Mouse (Mus musculus) telencephalon, adult 2 months (tissue): ENCODE measurements around the gene Hnrnpu.
A peak's percentile ranks its signal among the peaks of the same experiment; 100 is the strongest.
"Not testable (repeated sequence)": the region's sequence is repeated elsewhere in the genome, so short reads cannot be mapped to it uniquely, and the experiment has no call there.

Experiments used
- DNase-seq: peaks from one replicate; pipeline ENCODE4 v3.0.0-alpha.2; 2011; ENCODE audit warnings: low read depth, low spot score

Gene Hnrnpu

DNA sequence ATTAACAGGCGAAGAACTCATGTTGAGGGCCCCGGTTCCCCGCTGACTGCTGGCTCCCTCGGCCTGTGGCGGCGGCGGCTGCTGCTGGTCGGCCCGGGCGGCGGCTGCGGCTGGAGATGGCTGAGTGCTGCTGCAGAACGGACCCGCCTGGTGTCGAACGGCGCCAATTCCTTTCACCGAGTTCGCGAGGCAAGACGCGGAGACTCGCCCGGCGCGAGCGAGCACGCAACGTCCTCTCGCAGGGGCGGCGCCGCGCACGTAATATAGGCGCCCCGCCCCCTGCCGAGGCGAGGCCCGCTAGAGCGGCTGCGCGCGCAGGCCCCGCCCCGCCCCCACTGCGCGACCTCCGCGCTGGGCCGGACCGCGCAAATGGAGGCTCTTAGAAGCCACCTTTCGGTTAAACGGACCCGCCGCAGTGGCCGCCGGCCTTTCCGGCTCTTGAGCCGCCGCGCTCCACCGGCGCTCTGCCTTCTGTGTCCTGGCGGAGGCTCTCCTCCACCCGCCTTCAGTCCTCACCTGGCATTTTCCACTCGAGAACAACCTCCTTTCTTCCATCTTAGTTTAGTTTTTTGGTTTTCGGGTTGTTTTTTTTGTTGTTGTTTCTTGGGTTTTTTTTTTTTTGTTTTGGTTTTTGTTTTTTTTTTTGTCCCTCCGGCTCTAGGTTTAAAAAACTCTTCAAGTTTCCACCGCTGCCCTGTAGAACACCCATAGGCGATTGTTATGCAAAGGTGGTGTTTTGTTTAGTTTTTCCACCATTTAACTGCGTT lies at the start of gene Hnrnpu:
Gene Hnrnpu, minus strand, starts transcription at position 247 of the 767 bp plus-strand sequence.
- DNase-seq: peak; percentile 85

DNA sequence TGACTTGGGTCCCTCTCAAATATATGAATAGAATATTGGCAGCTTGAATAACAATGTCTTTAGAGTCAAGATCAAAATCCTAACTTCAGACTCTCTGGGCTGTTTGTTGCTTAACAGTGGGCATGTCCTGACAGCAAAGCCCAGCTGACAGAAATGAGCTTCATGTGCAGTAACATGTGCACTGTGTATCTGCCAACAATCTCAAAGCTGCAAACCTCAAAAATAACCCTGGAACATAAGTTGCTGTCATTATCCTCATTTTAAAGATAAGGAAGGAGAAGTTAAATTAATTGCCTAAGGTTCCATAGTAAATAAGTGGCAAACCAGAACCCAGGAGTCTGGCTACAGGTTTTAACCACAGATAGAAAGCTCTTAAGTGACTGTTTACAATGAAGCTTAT lies 44.6 kb upstream of the Hnrnpu start:
- no peak for DNase-seq

DNA sequence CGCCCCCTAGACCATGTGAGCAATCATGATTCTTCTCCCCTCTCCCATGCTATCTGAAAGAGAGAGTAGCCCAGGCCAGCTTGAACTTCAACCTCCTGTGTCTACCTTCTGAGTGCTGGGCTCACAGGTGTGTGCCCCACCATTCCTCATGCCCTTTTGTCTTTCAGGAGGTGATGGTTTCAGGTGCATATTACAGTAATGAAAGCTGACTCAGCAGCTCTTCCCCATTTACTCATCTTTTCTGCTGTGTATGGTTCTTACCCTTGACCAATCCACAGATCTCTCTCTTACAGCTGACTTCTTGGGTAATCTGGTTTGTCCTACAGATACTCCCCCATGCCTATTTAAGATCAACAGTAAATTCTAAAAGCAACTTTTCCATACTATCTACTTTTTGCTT lies 41.6 kb upstream of the Hnrnpu start:
- DNase-seq: no peak

DNA sequence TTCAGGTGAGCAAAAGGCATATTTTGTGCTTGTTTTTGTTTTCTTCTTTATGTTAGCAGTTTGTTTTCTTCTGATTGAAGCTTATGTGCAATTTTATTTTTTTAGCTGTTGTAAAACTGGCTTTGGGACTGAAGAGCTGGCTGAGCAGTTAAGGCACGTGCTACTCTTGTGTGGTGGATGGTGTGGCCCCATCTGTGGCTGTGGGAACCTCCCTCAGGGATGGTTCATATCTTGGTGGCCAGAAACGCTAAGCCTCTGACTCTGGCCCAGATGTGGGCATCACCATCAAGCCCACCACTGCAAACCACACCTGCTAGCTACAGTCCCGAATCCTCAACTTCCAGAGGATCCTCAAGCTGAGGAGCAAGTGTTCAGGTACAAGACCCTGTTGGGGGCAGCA lies 40.5 kb upstream of the Hnrnpu start:
- DNase-seq: no peak

DNA sequence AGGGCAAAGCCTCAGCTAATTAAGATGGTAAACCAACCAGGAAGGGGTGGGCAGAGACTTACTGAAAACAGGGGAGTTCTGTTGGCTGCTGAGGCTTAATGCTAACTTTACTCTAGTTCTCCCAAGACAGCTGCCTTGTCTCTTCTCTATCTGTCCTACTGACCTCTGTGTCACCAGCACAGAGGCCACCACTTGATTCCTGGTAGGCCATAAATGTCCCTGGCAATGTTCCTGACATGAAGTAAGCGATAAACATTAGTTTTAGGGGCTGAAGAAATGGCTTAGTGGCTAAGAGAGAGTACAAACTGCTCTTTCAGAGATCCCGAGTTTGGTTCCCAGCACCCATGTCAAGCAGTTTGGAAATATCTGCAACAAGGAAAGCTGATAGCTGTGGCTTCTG lies 39.3 kb upstream of the Hnrnpu start:
- DNase-seq: no peak

DNA sequence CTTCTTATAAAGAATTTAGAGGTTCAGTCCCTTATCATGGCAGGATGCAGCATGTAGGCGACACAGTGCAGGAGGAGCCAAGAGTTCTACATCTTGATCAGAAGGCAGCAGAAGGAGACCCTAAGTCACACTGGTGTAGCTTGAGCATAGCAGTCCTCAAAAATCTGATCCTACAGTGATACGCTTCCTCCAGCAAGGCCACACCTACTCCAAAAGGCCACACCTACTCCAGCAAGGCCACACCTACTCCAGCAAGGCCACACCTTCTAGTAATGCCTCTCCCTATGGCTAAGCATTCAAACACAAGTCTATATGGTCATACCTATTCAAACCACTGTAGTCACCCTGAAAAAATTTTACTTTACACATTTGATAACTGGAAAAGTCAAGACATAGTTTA lies 38.5 kb upstream of the Hnrnpu start:
- no peak for DNase-seq

DNA sequence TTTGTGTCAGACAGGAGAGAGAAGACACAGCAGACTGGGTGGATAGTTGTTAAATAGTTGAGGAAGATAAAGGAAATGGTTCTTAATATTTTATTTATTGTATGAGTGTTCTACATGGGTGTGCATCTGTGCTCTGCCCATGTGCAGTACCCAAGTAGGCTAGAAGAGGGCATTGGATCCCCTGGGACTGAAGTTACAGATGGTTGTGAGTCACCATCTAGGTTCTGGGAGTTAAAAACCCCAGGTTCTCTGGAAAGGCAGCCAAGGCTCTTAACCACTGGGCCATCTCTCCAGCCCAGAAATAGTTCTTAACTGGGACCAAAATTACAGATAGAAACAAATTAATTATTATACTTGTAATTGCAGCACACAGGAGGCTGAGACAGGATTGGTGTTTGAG lies 37.8 kb upstream of the Hnrnpu start:
- DNase-seq: no peak

DNA sequence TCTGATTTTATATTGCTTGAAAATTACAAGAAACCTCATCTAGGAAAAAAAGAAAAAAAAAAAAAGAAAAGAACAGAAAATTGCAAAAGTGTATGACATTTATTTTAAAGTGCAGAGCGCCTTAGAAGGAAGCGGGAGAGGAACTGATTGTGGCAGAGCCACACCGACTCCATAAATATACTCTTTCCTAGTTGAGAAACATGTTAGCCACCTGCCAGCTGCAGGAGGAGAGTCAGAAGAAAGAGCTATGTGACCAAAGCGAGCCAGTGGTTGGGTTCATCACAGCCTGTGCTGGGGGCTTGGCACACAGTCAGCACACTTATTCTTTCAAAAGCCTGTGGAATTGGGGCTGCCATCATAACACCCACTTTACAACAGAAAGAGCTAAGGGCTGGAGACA lies 35.1 kb upstream of the Hnrnpu start:
- DNase-seq: no peak

DNA sequence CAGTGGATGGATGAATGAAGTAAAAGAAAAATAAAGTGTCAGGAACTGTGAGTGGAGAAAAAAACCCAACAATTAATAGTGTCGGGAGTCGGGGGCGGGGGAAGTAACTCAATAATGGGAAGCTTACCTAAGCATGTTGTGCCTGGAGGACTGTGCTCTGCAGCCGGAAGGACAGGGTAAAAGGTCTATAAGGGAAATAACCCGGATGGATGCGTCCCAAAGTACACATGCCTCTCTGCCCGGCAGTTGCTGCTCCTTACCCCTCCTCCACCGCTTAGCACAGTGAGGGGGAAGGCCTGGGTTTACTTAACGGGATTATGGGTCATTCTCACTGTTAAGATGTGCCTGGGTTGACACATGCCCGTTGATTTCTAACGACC lies 31.7 kb upstream of the Hnrnpu start:
- no peak for DNase-seq

DNA sequence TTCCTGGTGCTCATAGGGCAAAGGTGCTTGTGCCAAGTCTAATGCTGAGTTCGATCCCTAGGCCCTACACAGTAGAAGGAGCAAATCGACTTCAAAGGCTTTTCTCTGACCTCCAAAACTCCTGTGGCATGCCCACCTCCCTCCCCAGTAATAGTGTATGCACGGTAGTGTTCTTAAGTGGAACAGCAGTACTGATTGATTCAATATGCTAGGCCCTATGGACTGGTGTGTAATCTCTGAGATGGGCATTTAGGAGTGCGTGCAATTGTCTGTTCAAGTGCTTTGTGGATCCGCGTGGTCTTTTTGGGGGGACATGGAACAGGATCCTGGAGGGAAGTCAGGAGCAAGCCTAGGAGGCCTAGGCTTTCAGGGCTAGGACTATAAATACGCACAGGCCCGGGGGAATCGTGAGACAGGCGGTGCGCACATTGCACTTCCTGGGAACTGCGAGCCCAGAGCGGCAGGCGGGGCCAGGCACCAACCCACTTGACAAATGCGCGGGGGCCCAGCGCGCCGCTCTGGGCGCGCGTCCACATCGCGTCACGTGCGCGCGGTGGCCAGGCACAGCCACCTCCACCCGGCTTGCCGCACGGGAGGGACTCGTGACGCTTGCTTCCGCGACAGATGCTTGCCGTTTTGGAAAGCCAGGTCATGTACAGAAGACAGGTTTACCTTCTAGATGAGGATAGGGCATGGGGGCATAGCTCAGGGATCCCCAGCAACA lies 31.1 kb upstream of the Hnrnpu start:
- DNase-seq: peak; percentile 94

DNA sequence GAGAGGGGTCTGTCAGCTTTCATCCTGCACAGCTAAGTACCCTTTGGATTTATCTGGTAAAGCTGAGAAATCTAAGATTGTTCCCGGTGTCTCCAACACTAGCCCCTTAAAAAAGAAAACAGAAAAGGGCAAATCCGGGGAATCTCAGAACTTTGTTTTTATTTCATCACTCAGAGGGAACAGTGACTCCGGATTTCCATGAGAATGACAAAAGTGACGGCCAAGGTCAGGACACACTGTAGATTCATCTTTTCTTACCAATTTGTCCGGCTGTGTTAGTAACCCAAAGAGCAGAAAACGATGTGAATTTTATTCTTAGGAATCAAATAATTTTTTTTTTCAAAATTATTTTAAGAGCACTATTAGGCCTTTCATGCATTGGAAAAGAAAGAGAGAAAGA lies 30.5 kb upstream of the Hnrnpu start:
- no peak for DNase-seq

DNA sequence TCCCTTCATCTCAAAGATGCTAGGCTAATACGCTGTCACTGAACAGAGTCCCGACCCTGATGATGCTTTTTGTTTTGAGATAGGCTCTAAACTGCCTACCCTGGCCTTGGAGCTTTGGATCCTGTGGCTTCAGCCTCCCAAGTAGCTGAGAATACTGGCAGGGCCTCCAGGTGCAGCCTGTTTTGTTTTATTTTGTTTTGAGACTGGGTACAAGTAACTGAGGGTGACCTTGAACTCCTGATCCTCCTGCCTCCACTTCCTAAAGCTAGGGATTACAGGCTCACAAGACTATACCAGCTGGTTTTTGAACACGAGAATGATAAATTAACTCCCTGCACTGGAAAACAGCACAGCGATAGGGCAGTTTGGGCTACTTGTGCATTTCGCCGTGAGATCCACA lies 27.6 kb upstream of the Hnrnpu start:
- DNase-seq: no peak

DNA sequence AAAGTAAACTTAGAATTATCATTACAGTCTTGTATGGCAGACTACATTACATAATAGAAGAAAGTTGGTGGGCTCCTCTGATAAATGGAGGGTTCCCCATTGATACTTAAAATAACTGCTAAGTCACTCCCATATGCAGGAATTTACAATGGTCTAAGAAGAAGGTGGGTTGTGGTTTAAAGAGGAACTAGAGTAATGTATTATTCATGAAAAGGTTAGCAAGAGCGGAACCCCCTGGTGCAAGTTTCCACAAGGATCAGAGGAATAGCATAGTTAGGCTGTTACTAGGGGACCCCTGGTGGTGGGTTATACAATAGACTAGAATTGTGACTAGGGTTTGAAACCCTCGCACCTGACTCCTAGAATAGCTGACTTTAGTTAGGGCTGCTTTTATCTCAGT lies 23.1 kb upstream of the Hnrnpu start:
- no peak for DNase-seq

DNA sequence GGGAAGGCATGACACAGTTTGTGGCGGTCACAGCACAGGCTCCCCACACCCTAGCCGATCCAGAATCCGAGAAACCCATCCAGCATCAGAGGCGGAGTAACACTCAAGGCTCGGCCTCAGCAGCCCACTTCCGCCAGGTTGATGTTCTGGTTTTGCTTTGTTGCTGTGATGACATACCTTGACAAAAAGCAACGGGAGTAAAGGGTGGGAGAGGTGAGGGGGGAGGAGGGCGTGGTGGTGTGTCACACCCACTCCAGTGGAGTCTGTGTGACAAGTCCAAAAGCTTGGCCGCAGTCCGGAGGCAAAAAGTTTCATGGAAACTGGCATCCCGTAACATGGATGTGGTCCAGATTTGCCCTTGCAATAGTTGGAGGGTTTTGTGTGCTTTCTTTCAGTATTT lies 22.7 kb upstream of the Hnrnpu start:
- no peak for DNase-seq

DNA sequence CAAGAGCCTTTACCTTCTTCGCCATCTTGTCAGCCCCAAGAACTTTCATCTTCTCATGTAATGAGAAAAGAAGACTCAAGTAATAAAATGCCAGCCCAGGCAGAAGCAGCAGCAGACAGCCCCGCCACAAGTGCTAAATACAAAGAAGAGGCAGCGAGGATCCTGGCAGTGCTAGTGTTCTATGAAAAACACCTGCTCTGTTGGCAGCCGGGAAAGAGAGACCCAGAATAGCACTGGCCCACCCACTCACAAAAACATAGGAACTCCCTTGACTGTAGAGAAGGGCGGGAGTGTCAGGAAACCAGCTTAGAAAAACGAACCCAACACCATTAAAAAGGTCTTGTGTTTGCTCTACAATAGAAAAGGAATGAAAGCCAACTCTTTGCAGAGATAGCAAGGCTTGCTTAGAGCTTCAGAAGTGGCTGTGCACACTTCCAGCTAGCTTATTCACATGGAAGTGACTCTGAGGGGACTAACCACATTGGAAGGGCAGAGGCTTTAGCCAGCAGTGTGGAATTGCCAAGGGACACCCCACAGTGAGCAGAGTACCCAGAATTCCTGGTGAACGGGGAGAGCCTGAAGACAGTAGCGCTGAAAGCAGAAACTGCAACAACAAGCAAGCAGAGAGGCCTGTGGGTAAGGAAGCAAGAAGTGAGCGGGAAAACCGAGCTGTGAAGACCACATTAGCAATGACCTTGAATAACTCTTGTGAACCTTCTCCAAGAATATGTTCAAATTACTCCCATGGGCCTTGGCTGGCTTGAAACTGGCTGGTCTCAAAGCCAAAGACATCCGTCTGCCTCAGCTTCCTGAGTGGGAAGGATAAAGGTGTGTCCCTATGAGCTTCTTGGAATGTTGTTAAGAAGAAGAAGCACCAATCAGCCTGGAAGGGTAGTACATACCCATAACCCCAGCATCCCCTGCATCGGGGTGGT lies 20.4 kb upstream of the Hnrnpu start:
- peak; percentile 91 for DNase-seq

DNA sequence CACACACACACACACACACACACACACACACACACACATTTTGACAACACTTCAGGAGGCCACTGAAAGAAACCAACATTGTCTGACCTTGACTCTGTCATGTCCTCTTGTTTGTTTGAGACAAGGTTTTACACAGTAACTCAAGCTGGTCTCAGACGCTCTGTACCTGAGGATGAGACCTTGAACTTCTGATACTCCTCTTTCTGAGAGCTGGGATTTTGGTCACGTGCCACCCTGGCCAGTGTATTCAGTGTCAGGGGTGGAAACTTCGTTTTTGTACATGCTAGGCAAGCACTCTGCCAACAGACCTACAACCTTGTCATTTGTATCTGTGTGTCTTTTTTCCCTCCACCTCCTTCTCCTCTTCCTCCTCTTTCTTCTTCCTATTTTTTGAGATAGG lies 17.0 kb upstream of the Hnrnpu start:
- DNase-seq: no peak

DNA sequence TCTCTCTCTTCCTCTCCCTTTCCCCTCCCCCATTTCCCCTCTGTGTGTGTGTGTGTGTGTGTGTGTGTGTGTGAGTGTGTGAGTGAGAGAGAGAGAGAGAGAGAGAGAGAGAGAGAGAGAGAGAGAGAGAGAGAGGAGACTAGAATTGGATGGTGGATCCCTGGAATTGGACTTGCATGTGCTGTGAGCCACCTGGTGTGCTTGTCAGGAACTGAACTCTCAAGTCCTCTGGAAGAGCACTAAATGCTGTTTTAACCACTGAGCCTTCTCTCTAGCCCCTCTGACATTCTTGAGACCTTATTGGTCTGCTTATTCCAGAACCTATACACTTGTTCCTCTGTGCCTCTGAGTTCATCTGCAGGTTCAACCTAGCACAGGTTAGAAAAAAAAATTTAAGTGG lies 14.0 kb upstream of the Hnrnpu start:
- DNase-seq: no peak

DNA sequence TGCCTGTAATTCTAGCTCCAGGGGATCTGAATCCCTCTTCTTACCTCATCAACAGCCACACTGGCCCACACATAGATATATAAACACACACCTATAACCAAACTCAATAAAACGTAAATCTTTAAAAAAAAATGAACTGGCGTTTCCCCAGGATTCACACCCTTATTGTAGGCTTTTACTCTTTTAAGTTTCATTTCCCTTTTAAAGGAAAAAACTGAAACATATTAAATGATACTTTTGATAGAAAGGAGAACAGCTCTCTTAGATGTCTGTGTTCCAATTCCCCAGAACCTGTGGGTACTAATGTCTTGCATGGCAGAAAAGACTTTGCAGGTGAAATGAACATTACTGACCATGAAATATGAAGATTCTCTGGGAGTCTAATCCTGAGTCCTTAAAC lies 13.2 kb upstream of the Hnrnpu start:
- DNase-seq: no peak

DNA sequence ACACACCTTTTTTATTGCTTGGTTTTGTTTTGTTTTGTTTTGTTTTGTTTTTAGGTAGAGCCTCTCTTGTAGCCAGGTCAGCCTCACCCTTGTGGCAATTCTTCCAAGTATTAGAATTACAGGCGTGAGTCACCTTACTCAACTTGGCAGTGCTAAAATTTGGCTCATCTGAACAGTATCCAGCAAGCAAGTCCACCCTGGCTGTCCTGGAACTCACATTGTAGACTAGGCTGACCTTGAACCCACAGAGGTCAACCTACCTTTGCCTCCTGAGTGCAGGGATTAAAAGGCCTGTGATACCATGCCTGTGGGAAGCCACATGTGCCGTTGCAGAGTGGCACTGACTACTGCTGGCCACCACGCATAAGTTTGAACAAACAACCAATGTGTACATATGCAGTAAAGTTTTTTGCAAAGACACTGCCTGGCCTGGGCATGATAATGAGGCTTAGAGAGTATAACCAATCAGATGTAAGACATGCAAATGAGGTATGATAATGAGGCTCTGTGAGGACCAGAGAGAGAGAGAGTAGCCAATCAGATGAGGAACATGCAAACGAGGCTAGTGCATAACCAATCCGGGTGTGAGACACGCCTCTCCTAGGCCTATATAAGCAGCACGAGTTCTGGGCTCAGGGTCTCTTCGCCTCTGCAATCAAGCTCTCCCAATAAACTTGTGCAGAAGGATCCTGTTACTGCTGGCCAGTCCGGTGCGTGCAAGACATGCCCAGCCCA lies 6.6 kb upstream of the Hnrnpu start:
- DNase-seq: not testable (repeated sequence)

DNA sequence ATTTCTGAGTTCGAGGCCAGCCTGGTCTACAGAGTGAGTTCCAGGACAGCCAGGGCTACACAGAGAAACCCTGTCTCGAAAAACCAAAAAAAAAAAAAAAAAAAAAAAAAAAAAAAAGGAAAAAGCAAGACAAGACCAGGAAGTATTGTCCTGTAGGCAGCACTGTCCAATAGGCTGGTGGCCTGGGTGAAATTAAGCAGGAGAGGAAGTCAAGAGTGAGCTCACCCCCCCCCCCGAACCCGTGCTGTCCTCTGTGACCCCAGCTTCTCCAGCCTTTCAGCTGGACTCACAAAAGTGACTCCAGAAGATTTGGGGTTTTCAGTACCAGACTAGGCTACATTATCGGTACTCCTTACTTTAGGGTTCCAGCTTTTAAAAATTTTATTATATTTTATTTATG lies 5.0 kb upstream of the Hnrnpu start:
- DNase-seq: no peak

DNA sequence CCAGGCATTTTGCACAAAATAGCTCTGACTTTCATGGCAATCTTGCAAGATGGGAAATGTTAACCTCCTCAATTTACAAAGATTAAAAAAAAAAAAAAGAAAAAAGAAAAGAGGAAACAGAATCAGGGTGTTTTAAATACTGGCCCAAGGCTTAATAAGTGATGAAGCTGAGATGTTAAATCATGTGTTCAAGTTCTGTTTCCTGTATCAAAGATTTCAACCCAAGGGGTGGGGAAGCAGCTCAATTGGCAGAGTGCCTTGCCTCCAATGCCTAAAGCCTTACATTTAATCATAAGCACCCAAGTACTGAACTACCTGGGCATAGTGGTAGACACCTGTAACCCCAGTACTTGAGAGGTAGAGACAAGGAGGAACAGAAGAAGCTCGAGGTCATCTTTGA lies 4.5 kb upstream of the Hnrnpu start:
- DNase-seq: no peak

DNA sequence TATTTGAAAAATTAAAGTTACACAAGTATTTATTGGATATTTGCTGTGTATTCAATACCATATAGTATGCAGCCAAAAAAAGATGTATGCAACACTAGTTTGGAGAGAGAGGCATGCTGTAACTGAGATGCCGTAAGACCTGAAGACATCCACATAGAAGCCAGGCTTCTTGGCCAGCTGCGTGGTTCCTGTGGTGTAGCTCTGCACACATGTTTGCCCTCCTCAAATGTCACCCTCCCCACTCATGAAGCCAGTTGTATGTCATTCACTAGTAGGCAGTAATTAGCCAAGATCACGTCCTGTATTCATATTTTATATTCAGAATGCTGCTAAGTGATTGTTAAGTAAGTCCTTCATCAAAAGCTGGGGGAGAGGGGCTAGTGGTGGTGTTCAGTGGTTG lies 3.8 kb upstream of the Hnrnpu start:
- DNase-seq: no peak
